Mouse (Mus musculus): Measurements from ENCODE around the gene Tmem135. TPM values are rescaled to one million over a fixed set of nuclear protein-coding genes. Genes with fewer than 3 reads are reported as not detected.

Tmem135 gene
- polyA plus RNA-seq, 1 experiment: 13.1 TPM

DNA sequence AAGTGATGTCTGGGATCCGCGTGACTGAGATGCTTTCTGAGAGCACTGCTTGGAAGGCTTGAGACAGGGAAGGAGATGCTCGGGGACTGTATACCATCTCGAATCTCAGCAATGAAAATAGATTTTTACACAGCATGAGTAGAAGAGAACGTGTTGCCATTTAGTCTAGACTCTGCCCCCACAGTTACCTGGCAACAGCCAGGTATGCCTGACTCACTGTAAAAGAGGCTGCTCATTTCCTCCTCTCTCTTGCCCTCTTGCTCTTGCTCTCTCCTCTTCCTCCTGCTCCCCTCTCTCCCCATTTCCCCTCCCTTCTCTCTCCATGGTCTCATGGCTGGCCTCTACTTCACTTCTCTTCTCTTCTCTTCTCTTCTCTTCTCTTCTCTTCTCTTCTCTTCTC, 20.6 kb upstream of the Tmem135 start:
- Histone ChIP-seq H3K27me3 (ENCODE audit: control insufficient read depth, insufficient read depth, insufficient read length) (no peaks in the 10 kb centered on the region), H3K79me2 (ENCODE audit: control insufficient read depth, insufficient read depth) (no peaks in the 10 kb centered on the region), H3K4me3 (no peak overlapping the region), H3K4me2 (ENCODE audit: low read depth) (no peak overlapping the region), H3K36me3 (ENCODE audit: control insufficient read depth, insufficient read depth) (no peaks in the 10 kb centered on the region), H3ac (ENCODE audit: control insufficient read depth, insufficient read length) (no peak overlapping the region)
- no peak for TF ChIP-seq TCF12 (IDR thresholded peaks at IDR 0.05; ENCODE audit: insufficient read depth, poor library complexity, severe bottlenecking)
- TF ChIP-seq USF1 (IDR thresholded peaks at IDR 0.05; ENCODE audit: low read depth): no peak
- no peak for TF ChIP-seq MYOD1 (IDR thresholded peaks at IDR 0.05; ENCODE audit: control insufficient read depth in 1 of 3, insufficient read length in 2 of 3, low read depth in 2 of 3)
- TF ChIP-seq TCF3 (IDR thresholded peaks at IDR 0.05; ENCODE audit: insufficient read length, low read depth): no peak
- no peak for TF ChIP-seq MYOG (IDR thresholded peaks at IDR 0.05; ENCODE audit: control insufficient read depth in 1 of 3, insufficient read depth in 1 of 3, insufficient read length in 2 of 3, low read depth in 2 of 3)
- TF ChIP-seq CEBPB (IDR thresholded peaks at IDR 0.05; ENCODE audit: insufficient read depth, poor library complexity, severe bottlenecking): no peak
- no peak for TF ChIP-seq E2F4 (IDR thresholded peaks at IDR 0.05; ENCODE audit: insufficient read depth)
- no peak for TF ChIP-seq MAX (IDR thresholded peaks at IDR 0.05; ENCODE audit: low read depth)
- TF ChIP-seq REST (IDR thresholded peaks at IDR 0.05; ENCODE audit: insufficient read depth, insufficient read length): no peak
- TF ChIP-seq SRF (IDR thresholded peaks at IDR 0.05; ENCODE audit: control insufficient read depth, insufficient read length, low read depth): no peak
- no peak for TF ChIP-seq POLR2A (IDR thresholded peaks at IDR 0.05; ENCODE audit: insufficient read length, low read depth)
- no peak for TF ChIP-seq POLR2AphosphoS2 (IDR thresholded peaks at IDR 0.05; ENCODE audit: insufficient read length, low read depth)

DNA sequence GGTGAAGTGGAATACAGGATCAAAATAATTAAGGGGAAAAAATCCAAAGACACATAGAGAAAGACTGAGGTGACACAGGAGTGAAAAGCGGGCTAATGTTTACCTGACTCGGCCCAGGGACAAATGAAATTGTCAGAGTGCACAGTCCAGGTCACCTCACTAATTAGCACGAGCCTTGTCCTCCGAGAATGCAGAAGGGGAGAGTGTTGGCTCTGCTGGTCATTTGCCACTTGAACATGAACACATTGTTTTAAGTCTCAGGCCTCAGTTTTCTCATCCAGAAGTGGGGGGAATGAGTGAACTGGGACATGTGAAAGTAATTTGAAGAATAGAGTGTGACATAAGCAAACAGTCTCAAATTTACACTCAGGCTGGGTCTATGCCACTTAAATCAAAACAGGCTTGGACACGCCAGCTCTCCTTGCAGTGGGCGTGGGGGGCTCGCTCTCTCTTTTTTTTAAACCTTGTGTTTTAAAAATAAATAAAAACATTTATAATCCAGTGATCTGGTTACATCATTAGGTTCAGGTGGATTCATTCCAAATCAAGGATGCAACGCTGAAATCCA, 19.8 kb upstream of the Tmem135 start:
- no peaks in the 10 kb centered on the region for H3K79me2 ChIP-seq (ENCODE audit: control insufficient read depth, insufficient read depth)
- no peaks in the 10 kb centered on the region for H3K27me3 ChIP-seq (ENCODE audit: control insufficient read depth, insufficient read depth, insufficient read length)
- H3ac ChIP-seq (ENCODE audit: control insufficient read depth, insufficient read length): no peak overlapping the region
- TF ChIP-seq MYOG (IDR thresholded peaks at IDR 0.05; ENCODE audit: control insufficient read depth in 1 of 3, insufficient read depth in 1 of 3, insufficient read length in 2 of 3, low read depth in 2 of 3) (no peak), E2F4 (IDR thresholded peaks at IDR 0.05; ENCODE audit: insufficient read depth) (no peak), SRF (IDR thresholded peaks at IDR 0.05; ENCODE audit: control insufficient read depth, insufficient read length, low read depth) (no peak), MYOD1 (IDR thresholded peaks at IDR 0.05; ENCODE audit: control insufficient read depth in 1 of 3, insufficient read length in 2 of 3, low read depth in 2 of 3) (no peak), REST (IDR thresholded peaks at IDR 0.05; ENCODE audit: insufficient read depth, insufficient read length) (no peak), POLR2AphosphoS2 (IDR thresholded peaks at IDR 0.05; ENCODE audit: insufficient read length, low read depth) (no peak), MAX (IDR thresholded peaks at IDR 0.05; ENCODE audit: low read depth) (no peak)
- H3K4me2 ChIP-seq (ENCODE audit: low read depth): no peak overlapping the region
- no peak overlapping the region for H3K4me3 ChIP-seq
- H3K36me3 ChIP-seq (ENCODE audit: control insufficient read depth, insufficient read depth): no peaks in the 10 kb centered on the region

DNA sequence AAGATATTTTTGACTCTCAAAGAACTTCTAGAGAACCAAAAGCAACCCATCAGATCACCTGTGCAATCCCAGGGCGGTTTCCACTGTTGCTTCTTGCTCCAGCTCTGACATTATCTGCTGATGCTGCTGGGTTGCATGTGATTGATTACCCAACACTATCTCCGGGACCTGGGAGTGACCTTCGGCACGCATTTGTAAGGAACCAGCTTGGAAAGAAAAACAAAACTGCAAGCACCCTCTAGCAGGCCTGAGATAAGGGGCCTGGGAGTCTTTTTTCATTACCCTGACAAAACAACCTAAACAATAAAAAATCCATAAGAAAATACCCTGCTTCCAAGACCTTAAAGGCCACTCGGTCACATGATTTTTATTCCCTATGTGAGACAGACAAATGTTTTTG, 19.2 kb upstream of the Tmem135 start:
- no peaks in the 10 kb centered on the region for H3K79me2 ChIP-seq (ENCODE audit: control insufficient read depth, insufficient read depth)
- TF ChIP-seq MYOG (IDR thresholded peaks at IDR 0.05; ENCODE audit: control insufficient read depth in 1 of 3, insufficient read depth in 1 of 3, insufficient read length in 2 of 3, low read depth in 2 of 3): no peak
- no peak overlapping the region for H3K4me3 ChIP-seq
- no peaks in the 10 kb centered on the region for H3K27me3 ChIP-seq (ENCODE audit: control insufficient read depth, insufficient read depth, insufficient read length)
- no peak overlapping the region for H3K4me2 ChIP-seq (ENCODE audit: low read depth)
- no peaks in the 10 kb centered on the region for H3K36me3 ChIP-seq (ENCODE audit: control insufficient read depth, insufficient read depth)
- H3ac ChIP-seq (ENCODE audit: control insufficient read depth, insufficient read length): no peak overlapping the region

DNA sequence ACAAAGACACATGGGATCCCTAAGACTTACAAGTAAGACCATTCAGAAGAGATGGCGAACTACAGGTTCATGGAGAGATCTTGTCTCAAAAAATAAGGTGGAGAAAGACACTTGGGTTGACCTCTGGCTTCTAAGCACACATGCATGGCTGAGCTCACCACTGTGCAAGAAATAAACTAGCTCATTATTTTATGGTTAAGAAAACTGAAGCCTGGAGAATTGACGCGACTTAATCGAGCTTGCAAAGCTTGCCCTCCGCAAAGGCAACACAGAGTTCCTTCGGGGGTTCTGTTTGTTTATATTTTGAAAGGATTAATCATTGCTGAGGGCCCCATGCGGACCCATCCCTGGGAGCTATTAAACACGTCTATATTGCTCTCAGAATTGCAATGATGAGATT, 18.6 kb upstream of the Tmem135 start:
- TF ChIP-seq MYOG (IDR thresholded peaks at IDR 0.05; ENCODE audit: control insufficient read depth in 1 of 3, insufficient read depth in 1 of 3, insufficient read length in 2 of 3, low read depth in 2 of 3) (no peak), E2F4 (IDR thresholded peaks at IDR 0.05; ENCODE audit: insufficient read depth) (no peak), TCF12 (IDR thresholded peaks at IDR 0.05; ENCODE audit: insufficient read depth, poor library complexity, severe bottlenecking) (no peak), MYOD1 (IDR thresholded peaks at IDR 0.05; ENCODE audit: control insufficient read depth in 1 of 3, insufficient read length in 2 of 3, low read depth in 2 of 3) (no peak), POLR2A (IDR thresholded peaks at IDR 0.05; ENCODE audit: insufficient read length, low read depth) (no peak)
- H3K4me3 ChIP-seq: no peak overlapping the region
- H3K36me3 ChIP-seq (ENCODE audit: control insufficient read depth, insufficient read depth): no peaks in the 10 kb centered on the region
- H3ac ChIP-seq (ENCODE audit: control insufficient read depth, insufficient read length): no peak overlapping the region
- H3K79me2 ChIP-seq (ENCODE audit: control insufficient read depth, insufficient read depth): no peaks in the 10 kb centered on the region
- H3K27me3 ChIP-seq (ENCODE audit: control insufficient read depth, insufficient read depth, insufficient read length): no peaks in the 10 kb centered on the region
- no peak overlapping the region for H3K4me2 ChIP-seq (ENCODE audit: low read depth)

DNA sequence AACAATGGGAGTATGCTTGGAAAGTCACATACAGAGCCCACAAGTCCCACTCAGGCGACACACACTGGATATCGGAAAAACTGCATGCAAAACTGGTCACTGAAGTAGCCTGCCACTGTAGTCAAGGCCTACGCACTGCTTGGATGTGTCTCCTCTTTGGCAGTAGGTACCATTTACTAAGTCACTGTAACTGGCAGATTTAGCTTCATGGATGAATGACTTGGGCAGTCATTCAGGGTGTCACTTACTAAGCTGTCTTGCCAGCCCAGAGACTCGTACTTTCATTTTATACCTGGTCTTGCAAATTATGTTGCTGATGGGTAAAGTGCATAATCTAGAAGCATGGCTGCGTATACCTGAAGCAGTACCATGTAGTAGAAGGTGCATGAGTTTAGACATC, 17.3 kb upstream of the Tmem135 start:
- H3K36me3 ChIP-seq (ENCODE audit: control insufficient read depth, insufficient read depth): no peaks in the 10 kb centered on the region
- TF ChIP-seq MYOD1 (IDR thresholded peaks at IDR 0.05; ENCODE audit: control insufficient read depth in 1 of 3, insufficient read length in 2 of 3, low read depth in 2 of 3): no peak
- no peak for TF ChIP-seq REST (IDR thresholded peaks at IDR 0.05; ENCODE audit: insufficient read depth, insufficient read length)
- no peak for TF ChIP-seq TCF12 (IDR thresholded peaks at IDR 0.05; ENCODE audit: insufficient read depth, poor library complexity, severe bottlenecking)
- no peak for TF ChIP-seq MYOG (IDR thresholded peaks at IDR 0.05; ENCODE audit: control insufficient read depth in 1 of 3, insufficient read depth in 1 of 3, insufficient read length in 2 of 3, low read depth in 2 of 3)
- TF ChIP-seq CEBPB (IDR thresholded peaks at IDR 0.05; ENCODE audit: insufficient read depth, poor library complexity, severe bottlenecking): no peak
- TF ChIP-seq E2F4 (IDR thresholded peaks at IDR 0.05; ENCODE audit: insufficient read depth): no peak
- TF ChIP-seq MAX (IDR thresholded peaks at IDR 0.05; ENCODE audit: low read depth): no peak
- no peaks in the 10 kb centered on the region for H3K27me3 ChIP-seq (ENCODE audit: control insufficient read depth, insufficient read depth, insufficient read length)
- H3K4me2 ChIP-seq (ENCODE audit: low read depth): no peak overlapping the region
- H3K79me2 ChIP-seq (ENCODE audit: control insufficient read depth, insufficient read depth): no peaks in the 10 kb centered on the region
- no peak overlapping the region for H3K4me3 ChIP-seq
- no peak overlapping the region for H3ac ChIP-seq (ENCODE audit: control insufficient read depth, insufficient read length)
